Mouse (Mus musculus): ENCODE measurements around the gene Sulf2.

Gene Sulf2

GRCm38 (mm10) chr2:166175145-166175544 lies 19.7 kb upstream of the Sulf2 start:
- no peak for DNase-seq

- DNase-seq, result no peak
Observed at GRCm38 (mm10) chr2:166173169-166173568, 17.7 kb upstream of the Sulf2 start.

GRCm38 (mm10) chr2:166170173-166170572 lies 14.7 kb upstream of the Sulf2 start:
- no peak for DNase-seq

- no peak for DNase-seq
Observed at GRCm38 (mm10) chr2:166168868-166169267, 13.4 kb upstream of the Sulf2 start.

DNA sequence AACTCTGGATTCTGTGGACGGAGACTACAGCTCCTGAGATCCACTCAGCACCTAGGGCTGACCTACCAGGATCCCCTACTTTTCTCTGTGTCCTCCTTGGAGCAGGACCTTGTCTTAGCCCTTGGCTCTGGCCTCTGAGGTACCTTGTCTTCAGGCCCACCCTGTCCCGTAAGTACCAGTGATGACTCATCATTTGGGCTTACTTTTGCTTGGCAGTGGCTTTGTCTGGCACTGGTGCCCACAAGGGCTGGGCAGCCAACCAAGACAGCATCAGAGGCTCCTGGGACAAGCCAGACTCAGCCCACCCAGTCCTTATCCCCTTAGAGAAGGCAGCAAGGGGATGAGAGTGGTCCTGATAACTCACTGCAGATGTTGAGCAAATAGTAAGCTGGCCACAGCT lies 11.9 kb upstream of the Sulf2 start:
- DNase-seq, result peak; percentile 32 to 34

GRCm38 (mm10) chr2:166165396-166165795 lies 9.9 kb upstream of the Sulf2 start:
- DNase-seq, result no peak

GRCm38 (mm10) chr2:166164601-166165000 lies 9.1 kb upstream of the Sulf2 start:
- DNase-seq, result no peak

DNA sequence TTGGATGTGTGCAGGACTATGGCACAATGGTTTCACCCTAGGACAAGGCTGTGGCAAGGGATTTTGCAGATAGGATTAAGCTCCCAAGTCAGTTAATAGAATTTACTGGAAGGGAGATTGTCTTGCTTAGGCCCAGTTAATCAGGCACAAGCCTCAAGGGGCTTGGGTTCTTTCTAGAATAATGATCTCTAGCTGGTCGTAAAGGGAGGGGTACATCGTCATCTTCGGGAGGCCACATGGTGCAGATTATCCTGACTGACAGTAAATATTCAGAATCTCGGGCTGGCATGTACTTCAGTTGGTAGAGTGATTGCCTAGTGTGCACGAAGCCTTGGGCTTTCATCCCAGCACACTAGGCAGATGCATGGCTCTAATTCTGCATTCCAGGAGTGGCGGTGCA lies 8.5 kb upstream of the Sulf2 start:
- DNase-seq, result no peak

DNA sequence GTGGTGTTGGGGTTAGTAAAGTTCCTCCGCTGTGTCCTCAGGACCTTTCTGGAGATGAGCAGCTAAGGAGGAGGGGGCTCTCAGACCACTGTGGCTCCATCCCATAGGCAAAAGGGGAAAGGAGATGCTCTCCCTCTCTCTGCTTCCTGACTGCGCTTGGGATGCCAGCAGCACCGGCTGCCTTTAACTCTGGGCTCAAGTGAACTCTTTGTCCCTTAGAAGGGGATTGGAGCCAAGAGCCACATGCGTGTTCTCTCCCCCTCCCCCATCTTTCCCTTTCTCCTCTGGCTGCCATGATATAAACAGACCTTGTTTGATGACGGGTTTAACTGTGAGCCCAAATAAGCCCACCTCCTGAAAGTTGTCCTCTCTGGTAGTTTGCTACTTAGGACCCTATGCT lies 7.8 kb upstream of the Sulf2 start:
- DNase-seq, result no peak

GRCm38 (mm10) chr2:166162160-166162559 lies 6.7 kb upstream of the Sulf2 start:
- DNase-seq, result no peak

DNA sequence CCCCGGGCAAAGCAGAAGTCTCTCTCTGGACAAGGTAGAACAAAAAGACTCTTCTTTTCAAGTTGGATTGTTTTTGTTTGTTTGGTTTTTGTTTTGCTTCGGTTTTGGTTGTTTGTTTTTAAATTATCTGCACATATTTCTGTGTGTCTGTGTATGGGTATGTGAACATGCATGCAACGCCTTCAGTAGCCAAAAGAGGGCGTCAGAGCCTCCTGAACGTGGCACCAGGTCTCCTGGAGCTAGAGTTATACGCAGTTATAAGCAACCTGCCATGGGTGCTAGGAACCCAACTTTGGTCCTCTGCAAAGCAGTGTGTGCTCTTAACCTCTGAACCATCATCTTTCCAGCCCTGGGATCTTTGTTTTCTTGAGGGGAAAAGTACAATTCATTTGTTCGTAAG lies 3.8 kb upstream of the Sulf2 start:
- no peak for DNase-seq

DNA sequence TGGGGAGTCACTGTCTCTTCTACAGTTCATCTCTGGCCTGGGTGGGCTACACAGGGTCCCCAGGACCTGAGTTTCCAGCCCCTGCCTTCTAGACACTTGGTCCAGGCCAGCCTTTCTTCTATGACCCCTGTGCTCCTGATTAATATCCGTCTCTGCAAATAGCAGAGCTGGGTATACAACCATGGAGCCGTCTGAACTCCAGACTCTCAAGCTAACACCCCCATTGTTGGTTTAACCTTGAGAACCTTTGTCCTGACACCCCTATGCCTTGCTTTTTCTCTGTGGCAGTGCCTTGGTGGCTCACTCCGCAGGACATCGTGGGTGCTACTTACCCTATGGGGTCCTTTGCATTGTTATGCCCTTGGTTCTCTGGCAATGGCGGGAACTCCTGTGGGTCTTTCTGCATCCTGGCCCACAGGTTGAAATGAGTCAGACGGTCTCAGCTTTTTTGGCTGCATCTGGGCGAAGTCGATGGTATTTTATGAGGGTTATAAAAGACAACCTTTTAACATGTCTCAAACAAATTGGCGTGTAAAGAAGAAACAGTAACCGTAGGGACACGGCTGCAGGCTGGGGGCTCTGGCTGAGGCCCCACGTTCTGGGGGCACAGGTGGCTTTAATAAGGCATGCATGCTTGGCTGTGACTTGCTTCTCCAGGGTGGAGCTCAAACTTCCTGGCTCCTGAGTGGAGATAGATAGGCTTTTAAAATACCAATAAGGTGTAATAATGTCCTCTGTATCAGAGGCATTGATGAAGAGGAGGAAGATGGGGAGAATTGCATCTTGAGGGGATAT lies 2.5 kb upstream of the Sulf2 start:
- DNase-seq, result no peak

DNA sequence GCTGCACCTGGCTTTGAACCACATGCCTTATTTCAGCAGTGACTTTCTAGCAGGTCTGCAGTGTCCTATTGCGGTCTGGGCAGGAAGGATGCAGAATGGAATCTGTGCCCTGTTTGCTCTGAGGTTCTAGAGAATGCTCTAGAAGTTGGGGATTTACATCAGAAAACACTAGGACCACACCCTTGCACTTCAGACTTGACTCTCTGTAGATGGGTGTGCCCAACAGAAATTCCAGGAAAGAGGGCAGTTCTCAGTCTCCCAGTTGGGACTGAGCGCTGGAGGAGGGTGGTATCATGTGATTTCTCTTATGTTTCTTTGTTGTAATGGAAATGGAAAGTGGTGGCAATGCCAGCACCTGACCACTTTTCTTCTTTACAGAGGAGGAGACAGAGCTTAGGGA lies 1.7 kb upstream of the Sulf2 start:
- no peak for DNase-seq

- DNase-seq, result no peak
Observed at GRCm38 (mm10) chr2:166156122-166156521, 659 bp upstream of the Sulf2 start.

DNA sequence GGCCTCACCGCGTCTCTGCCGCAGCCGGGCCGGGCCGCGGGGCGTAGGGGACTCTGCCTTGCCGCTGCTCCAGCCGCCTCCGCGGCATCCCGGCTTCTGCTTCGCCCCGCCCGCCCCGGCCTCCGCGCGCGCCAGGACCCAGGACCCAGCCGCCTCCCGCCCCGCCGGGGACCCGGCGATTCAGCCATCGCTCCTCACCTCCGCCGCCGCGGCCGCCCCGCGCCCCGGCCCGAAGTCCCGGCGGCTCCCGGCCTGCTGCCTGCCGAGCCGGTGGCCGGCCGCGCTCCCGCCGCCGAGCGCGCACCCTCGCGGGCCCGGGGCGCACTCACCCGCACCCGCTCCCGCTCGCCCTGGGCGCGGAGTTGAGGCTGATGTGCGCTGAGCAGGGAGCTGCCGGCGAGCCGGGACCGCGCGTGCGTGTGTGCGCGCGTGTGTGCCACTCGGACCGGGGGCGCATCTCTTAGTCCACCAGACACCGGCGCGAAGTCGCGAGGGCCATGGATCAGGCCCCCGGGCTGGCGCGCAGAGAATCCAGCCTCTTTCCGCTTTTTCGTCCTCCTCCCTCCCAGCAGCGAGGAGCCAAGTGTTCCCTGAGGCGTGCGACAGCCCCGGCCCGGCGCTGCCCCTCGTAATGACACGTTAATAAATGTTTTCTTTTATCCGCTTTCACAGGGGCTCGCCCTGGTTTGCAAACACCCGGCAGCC lies 562 bp downstream of the Sulf2 start:
- peak; percentile 27 to 48 for DNase-seq

- peak; percentile 34 to 36 for DNase-seq
Observed at GRCm38 (mm10) chr2:166153891-166154711, 1.4 kb downstream of the Sulf2 start.

GRCm38 (mm10) chr2:166153399-166153793 lies 2.1 kb downstream of the Sulf2 start:
- no peak for DNase-seq

GRCm38 (mm10) chr2:166152734-166153398 lies 2.6 kb downstream of the Sulf2 start:
- DNase-seq, result no peak

GRCm38 (mm10) chr2:166151510-166152473 lies 3.7 kb downstream of the Sulf2 start:
- peak; percentile 80 to 89 for DNase-seq

- no peak for DNase-seq
Observed at GRCm38 (mm10) chr2:166150584-166150983, 4.9 kb downstream of the Sulf2 start.

DNA sequence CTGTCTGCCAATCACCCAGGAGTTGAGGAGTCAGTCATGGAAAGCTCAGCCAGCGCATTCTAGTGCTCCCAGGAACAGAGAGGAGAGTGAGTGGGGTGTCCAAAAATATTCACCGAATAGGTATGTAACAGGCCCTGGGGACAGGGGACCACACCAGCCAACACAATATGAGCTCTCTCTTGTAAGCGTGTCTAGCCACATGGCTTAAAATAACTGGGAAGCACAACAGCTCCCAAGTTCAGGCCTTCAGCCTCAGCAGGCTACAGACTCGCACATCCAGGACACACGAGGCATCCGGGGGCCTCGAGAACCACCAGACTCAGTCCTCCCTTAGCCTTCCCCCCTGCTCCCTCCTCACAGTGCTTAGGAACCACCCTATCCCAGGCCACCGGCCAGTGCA lies 6.0 kb downstream of the Sulf2 start:
- no peak for DNase-seq

All from cerebellum, postnatal 14 days (tissue).